Mouse (Mus musculus): ENCODE measurements around the gene Hoxc8.

DNA sequence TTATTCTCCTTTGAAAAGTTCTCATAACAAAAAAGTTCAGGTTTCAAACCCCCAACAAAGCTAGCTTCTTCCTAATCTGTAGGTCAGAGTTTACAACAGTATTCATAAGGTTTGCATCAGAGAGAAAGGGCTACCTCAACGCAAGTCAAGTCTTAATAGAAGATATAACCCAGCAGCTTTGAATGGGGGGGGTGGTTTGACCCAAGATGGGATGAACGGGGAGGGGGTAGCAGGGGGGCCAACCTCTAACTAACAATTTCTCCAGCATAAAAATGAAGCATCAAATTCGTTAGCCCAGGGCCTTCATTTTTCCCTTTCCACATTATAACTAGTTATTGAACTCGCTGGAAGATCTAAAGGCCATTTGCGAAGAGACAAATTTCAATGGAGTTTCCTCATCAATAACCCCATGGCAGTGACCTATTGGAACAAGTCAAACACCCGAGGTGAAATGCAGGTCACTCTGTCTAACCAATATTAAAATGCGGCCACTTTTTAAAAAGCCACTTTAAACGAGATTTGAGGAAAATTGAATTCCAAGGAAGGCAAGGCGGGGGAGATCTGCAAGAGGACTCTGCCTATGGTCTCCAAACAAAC, 38.6 kb downstream of the Hoxc8 start:
- TF ChIP-seq CTCF (IDR thresholded peaks at IDR 0.05; ENCODE audit: low read depth) (no peak), EP300 (IDR thresholded peaks at IDR 0.05; ENCODE audit: low read depth) (no peak)
